Mouse (Mus musculus): ENCODE results near the gene Rnf182. TPM values are rescaled to one million over a fixed set of nuclear protein-coding genes. Genes with fewer than 3 reads are reported as not detected.

Gene Rnf182
- total and polyA plus RNA-seq, 2 experiments from 2014 or later = 7.5 to 20.7 TPM

DNA sequence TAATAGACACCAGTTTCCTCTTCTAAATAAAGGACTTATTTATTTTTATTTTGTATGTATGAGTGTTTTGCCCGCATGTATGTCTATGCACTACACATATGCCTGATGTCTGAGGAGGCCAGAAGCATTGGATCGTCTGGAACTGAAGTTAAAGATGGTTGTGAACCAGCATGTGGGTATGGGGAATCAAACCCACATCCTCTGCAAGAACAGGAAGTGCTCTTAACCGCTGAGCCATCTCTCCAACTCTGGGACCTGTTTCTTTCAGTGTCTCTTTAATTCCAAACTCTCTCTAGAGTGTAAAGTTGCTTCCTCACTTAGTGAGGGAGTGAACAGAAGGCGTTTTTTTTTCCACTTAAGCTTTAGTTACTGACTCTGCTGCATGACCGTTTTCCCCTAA is 12.4 kb downstream of the Rnf182 start:
- no peak for ATAC-seq
- no peak for DNase-seq (ENCODE audit: low spot score)
- no peaks in the 10 kb centered on the region for H3K27me3 ChIP-seq (ENCODE audit: insufficient read depth, low read length)
- TF ChIP-seq CTCF (IDR thresholded peaks at IDR 0.05; ENCODE audit: low read depth) = no peak
- no peaks in the 10 kb centered on the region for H3K36me3 ChIP-seq (ENCODE audit: insufficient read depth, low read length)
- H3K4me3 ChIP-seq (ENCODE audit: low read length) = no peak overlapping the region
- no peak overlapping the region for H3K27ac ChIP-seq
- H3K9ac ChIP-seq (replicated peaks; ENCODE audit: low read length) = no peak overlapping the region
- 85% methylated on average over 5 of the region's 5 CpGs for WGBS
- no peaks in the 10 kb centered on the region for H3K4me1 ChIP-seq (ENCODE audit: insufficient read depth, low read length)
- no peaks in the 10 kb centered on the region for H3K9me3 ChIP-seq (ENCODE audit: low read length)
- H3K4me2 ChIP-seq (ENCODE audit: low read depth, low read length) = no peak overlapping the region

DNA sequence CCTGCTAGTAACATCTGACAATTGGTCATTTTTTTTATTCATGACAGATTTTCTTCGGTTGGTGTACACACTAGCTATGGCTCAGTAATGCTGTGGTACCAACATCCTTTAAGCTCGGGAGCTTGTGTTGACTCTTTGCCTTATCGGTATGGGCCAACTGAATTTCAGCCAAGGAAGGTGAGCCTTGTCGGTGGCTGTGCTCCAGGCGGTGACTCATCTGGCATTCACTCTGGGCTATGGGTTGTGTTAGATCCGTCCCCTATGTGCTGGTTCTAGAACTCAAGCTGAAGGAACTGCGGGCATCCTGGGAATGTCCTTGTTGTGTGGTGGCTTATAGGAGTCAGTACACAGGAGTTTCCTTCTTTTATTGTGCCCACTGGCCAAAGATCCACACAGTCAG is 14.3 kb downstream of the Rnf182 start:
- no peak overlapping the region for H3K9ac ChIP-seq (replicated peaks; ENCODE audit: low read length)
- ATAC-seq = no peak
- no peak overlapping the region for H3K27ac ChIP-seq
- H3K27me3 ChIP-seq (ENCODE audit: insufficient read depth, low read length) = no peaks in the 10 kb centered on the region
- WGBS = 72% methylated on average over 7 of the region's 7 CpGs
- no peaks in the 10 kb centered on the region for H3K4me1 ChIP-seq (ENCODE audit: insufficient read depth, low read length)
- no peaks in the 10 kb centered on the region for H3K36me3 ChIP-seq (ENCODE audit: insufficient read depth, low read length)
- TF ChIP-seq CTCF (IDR thresholded peaks at IDR 0.05; ENCODE audit: low read depth) = no peak
- no peak overlapping the region for H3K4me2 ChIP-seq (ENCODE audit: low read depth, low read length)
- DNase-seq (ENCODE audit: low spot score) = no peak
- no peak overlapping the region for H3K4me3 ChIP-seq (ENCODE audit: low read length)
- no peaks in the 10 kb centered on the region for H3K9me3 ChIP-seq (ENCODE audit: low read length)

DNA sequence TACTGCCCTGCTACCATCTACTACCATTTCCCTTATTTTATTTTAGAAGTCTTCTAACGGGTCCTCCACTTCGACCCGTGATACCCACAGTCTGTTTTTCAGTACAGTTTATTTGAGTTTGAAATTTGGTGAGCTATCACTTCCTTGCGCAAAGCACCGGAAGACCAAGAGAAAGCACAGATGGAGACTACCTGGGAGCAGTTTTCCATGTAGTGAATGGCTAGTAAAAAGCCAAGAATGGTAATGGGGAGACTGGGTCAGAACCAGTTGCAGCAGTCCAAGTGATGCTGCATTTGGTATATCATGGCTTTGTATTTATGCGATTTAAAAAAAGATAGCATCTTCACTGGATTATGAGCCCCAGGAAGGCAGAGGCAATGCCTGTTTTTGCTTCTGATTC is 15.8 kb downstream of the Rnf182 start:
- H3K9ac ChIP-seq (replicated peaks; ENCODE audit: low read length) = no peak overlapping the region
- ATAC-seq = no peak
- H3K36me3 ChIP-seq (ENCODE audit: insufficient read depth, low read length) = no peaks in the 10 kb centered on the region
- H3K4me3 ChIP-seq (ENCODE audit: low read length) = no peak overlapping the region
- 96% methylated on average over 6 of the region's 6 CpGs for WGBS
- H3K4me1 ChIP-seq (ENCODE audit: insufficient read depth, low read length) = no peaks in the 10 kb centered on the region
- no peaks in the 10 kb centered on the region for H3K9me3 ChIP-seq (ENCODE audit: low read length)
- H3K27ac ChIP-seq = no peak overlapping the region
- H3K4me2 ChIP-seq (ENCODE audit: low read depth, low read length) = no peak overlapping the region
- no peak for DNase-seq (ENCODE audit: low spot score)
- no peaks in the 10 kb centered on the region for H3K27me3 ChIP-seq (ENCODE audit: insufficient read depth, low read length)
- TF ChIP-seq CTCF (IDR thresholded peaks at IDR 0.05; ENCODE audit: low read depth) = no peak

DNA sequence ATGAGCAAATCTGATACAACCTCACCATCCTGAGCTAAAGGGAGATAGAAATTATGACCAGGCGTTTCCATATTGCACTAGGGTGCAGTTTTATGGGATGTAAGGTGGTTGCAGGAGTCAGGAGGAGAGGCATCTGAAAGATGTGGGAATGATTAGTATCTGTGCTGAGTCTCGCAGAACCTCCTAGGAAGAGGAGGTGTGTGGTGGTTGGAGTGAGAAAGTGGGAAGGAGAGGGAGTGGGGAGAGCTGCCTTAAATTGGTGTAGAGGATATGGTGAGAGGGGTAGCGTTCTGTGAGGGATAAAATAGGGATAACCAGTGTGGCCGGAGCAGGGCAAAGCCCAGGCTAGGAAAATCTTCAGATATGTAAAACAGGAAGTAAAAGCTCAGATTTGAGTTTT is 17.5 kb downstream of the Rnf182 start:
- no peaks in the 10 kb centered on the region for H3K9me3 ChIP-seq (ENCODE audit: low read length)
- no peak overlapping the region for H3K4me2 ChIP-seq (ENCODE audit: low read depth, low read length)
- DNase-seq (ENCODE audit: low spot score) (no peak), ATAC-seq (no peak)
- H3K36me3 ChIP-seq (ENCODE audit: insufficient read depth, low read length) = no peaks in the 10 kb centered on the region
- H3K4me3 ChIP-seq (ENCODE audit: low read length) = no peak overlapping the region
- no peaks in the 10 kb centered on the region for H3K27me3 ChIP-seq (ENCODE audit: insufficient read depth, low read length)
- no peak for TF ChIP-seq CTCF (IDR thresholded peaks at IDR 0.05; ENCODE audit: low read depth)
- no peaks in the 10 kb centered on the region for H3K4me1 ChIP-seq (ENCODE audit: insufficient read depth, low read length)
- 96% methylated on average over 4 of the region's 4 CpGs for WGBS
- no peak overlapping the region for H3K9ac ChIP-seq (replicated peaks; ENCODE audit: low read length)
- no peak overlapping the region for H3K27ac ChIP-seq

DNA sequence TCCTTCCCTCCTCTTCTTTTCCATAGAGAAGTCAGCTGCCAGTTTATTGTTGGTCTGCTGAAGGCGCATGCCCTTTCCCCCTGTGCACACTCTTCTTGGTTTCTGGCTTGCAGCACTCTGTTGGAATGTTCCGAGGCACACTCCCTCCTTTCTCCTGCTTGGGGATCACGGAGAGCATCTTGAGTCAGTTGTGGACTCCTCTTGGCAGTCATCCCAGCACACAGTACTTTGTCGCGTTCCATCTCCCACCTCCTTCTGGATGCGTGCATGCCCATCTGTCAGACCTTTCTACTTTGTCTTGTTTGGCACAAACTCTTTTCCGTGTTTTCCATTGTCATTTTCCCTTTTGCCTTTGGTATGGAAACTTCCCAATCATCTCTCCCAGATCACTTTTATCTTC is 22.2 kb downstream of the Rnf182 start:
- WGBS = 55% methylated on average over 7 of the region's 7 CpGs
- no peak overlapping the region for H3K27ac ChIP-seq
- no peaks in the 10 kb centered on the region for H3K27me3 ChIP-seq (ENCODE audit: insufficient read depth, low read length)
- DNase-seq (ENCODE audit: low spot score) = peak; percentile 63
- no peaks in the 10 kb centered on the region for H3K36me3 ChIP-seq (ENCODE audit: insufficient read depth, low read length)
- H3K9ac ChIP-seq (replicated peaks; ENCODE audit: low read length) = no peak overlapping the region
- no peaks in the 10 kb centered on the region for H3K4me1 ChIP-seq (ENCODE audit: insufficient read depth, low read length)
- H3K4me2 ChIP-seq (ENCODE audit: low read depth, low read length) = no peak overlapping the region
- H3K9me3 ChIP-seq (ENCODE audit: low read length) = no peaks in the 10 kb centered on the region
- ATAC-seq = no peak
- no peak for TF ChIP-seq CTCF (IDR thresholded peaks at IDR 0.05; ENCODE audit: low read depth)
- H3K4me3 ChIP-seq (ENCODE audit: low read length) = no peak overlapping the region

DNA sequence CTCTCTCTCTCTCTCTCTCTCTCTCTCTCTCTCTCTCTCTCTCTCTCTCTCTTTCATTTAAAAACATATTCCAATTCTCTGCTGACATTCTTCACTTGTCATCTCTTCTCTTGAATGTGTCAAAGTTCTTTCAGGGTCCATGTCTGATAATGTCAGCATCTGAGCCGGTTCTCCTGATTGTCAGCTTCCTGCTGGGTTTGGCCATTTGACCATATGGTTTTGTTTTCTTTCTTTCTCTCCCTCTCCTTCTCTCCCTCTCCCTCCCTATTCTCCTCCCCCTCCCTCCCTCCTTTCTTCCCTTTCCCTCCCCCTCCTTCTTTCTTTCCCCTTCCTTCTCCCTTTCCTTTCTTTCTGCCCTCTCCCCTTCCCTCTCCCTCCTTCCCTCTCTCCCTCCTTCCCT is 29.5 kb downstream of the Rnf182 start:
- no peak overlapping the region for H3K4me2 ChIP-seq (ENCODE audit: low read depth, low read length)
- H3K4me3 ChIP-seq (ENCODE audit: low read length) = no peak overlapping the region
- TF ChIP-seq CTCF (IDR thresholded peaks at IDR 0.05; ENCODE audit: low read depth) = no peak
- no peaks in the 10 kb centered on the region for H3K9me3 ChIP-seq (ENCODE audit: low read length)
- no peaks in the 10 kb centered on the region for H3K27me3 ChIP-seq (ENCODE audit: insufficient read depth, low read length)
- peaks cover 7% of the 10 kb centered on the region for H3K4me1 ChIP-seq (ENCODE audit: insufficient read depth, low read length)
- DNase-seq (ENCODE audit: low spot score) = no peak
- WGBS = 48% methylated on average over 1 of the region's 1 CpGs
- ATAC-seq = no peak
- no peak overlapping the region for H3K9ac ChIP-seq (replicated peaks; ENCODE audit: low read length)
- no peaks in the 10 kb centered on the region for H3K36me3 ChIP-seq (ENCODE audit: insufficient read depth, low read length)
- no peak overlapping the region for H3K27ac ChIP-seq

DNA sequence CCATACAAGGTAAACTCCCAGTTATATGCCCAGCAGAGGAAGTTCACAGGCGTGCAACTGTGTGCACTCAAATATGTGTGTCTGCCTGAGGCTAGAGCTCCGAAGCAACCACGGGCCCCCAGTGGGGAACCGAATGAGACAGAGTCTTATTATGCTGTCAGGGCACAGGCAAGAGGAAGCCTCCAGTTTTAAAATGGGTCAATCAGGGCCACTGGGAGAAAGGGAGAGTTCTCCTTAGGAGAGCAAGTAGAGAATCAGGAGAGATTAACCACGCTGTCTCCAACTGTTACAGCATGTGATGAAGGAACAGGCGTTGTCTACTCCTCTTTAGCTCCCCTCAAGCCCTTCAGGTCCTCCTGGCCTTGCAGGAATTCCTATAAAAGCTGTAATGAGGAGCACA is 33.0 kb downstream of the Rnf182 start:
- DNase-seq (ENCODE audit: low spot score) = no peak
- Histone ChIP-seq H3K9ac (replicated peaks; ENCODE audit: low read length) (no peak overlapping the region), H3K27me3 (ENCODE audit: insufficient read depth, low read length) (no peaks in the 10 kb centered on the region), H3K9me3 (ENCODE audit: low read length) (no peaks in the 10 kb centered on the region), H3K4me1 (ENCODE audit: insufficient read depth, low read length) (peaks cover 15% of the 10 kb centered on the region), H3K4me3 (ENCODE audit: low read length) (no peak overlapping the region), H3K27ac (peak overlapping the region; percentile 17; the same call in 1 of the 2 replicates), H3K36me3 (ENCODE audit: insufficient read depth, low read length) (no peaks in the 10 kb centered on the region), H3K4me2 (ENCODE audit: low read depth, low read length) (no peak overlapping the region)
- 31% methylated on average over 6 of the region's 6 CpGs for WGBS
- 0 out of 2 replicates have a peak, but pooled peaks have one; percentile 11 for ATAC-seq
- no peak for TF ChIP-seq CTCF (IDR thresholded peaks at IDR 0.05; ENCODE audit: low read depth)

All from hindbrain, postnatal 0 days (tissue).